Mouse (Mus musculus): ENCODE measurements around the gene 1810062G17Rik. TPM values are rescaled to one million over a fixed set of nuclear protein-coding genes. Genes with fewer than 3 reads are reported as not detected.

The 1810062G17Rik gene
- polyA plus RNA-seq, 1 experiment from 2014 or later: 0.45 TPM

- no peaks in the 10 kb centered on the region for H3K27me3 ChIP-seq (ENCODE audit: control insufficient read depth, insufficient read depth, low read length)
Measured at GRCm38 (mm10) chr3:36501546-36501945, 25.8 kb downstream of the 1810062G17Rik start.

GRCm38 (mm10) chr3:36505306-36505705, 29.6 kb downstream of the 1810062G17Rik start:
- no peak overlapping the region for H3K4me3 ChIP-seq (ENCODE audit: low read depth, low read length)
- no peak overlapping the region for H3K27ac ChIP-seq (ENCODE audit: low read depth, low read length)
- ATAC-seq (ENCODE audit: low FRiP score): no peak
- no peaks in the 10 kb centered on the region for H3K4me1 ChIP-seq (replicated peaks; ENCODE audit: control insufficient read depth, insufficient read depth, low read length)
- WGBS: 83% methylated on average over 8 of the region's 8 CpGs
- no peaks in the 10 kb centered on the region for H3K9me3 ChIP-seq (ENCODE audit: control insufficient read depth, low read length)
- no peak overlapping the region for H3K9ac ChIP-seq (ENCODE audit: low read depth, low read length)
- no peaks in the 10 kb centered on the region for H3K36me3 ChIP-seq (ENCODE audit: control insufficient read depth, insufficient read depth, low read length)
- DNase-seq (ENCODE audit: low spot score): no peak
- no peaks in the 10 kb centered on the region for H3K27me3 ChIP-seq (ENCODE audit: control insufficient read depth, insufficient read depth, low read length)
- H3K4me2 ChIP-seq (replicated peaks; ENCODE audit: low read depth, low read length): no peak overlapping the region

More at GRCm38 (mm10) chr3:36501546-36501945, 25.8 kb downstream of the 1810062G17Rik start:
- no peaks in the 10 kb centered on the region for H3K4me1 ChIP-seq (replicated peaks; ENCODE audit: control insufficient read depth, insufficient read depth, low read length)
- no peak overlapping the region for H3K4me2 ChIP-seq (replicated peaks; ENCODE audit: low read depth, low read length)
- H3K36me3 ChIP-seq (ENCODE audit: control insufficient read depth, insufficient read depth, low read length): no peaks in the 10 kb centered on the region
- no peak overlapping the region for H3K27ac ChIP-seq (ENCODE audit: low read depth, low read length)
- no peak overlapping the region for H3K9ac ChIP-seq (ENCODE audit: low read depth, low read length)
- 67% methylated on average over 7 of the region's 7 CpGs for WGBS
- ATAC-seq (ENCODE audit: low FRiP score) (no peak), DNase-seq (ENCODE audit: low spot score) (no peak)
- H3K4me3 ChIP-seq (ENCODE audit: low read depth, low read length): no peak overlapping the region
- no peaks in the 10 kb centered on the region for H3K9me3 ChIP-seq (ENCODE audit: control insufficient read depth, low read length)

GRCm38 (mm10) chr3:36505809-36506735, 30.3 kb downstream of the 1810062G17Rik start:
- Histone ChIP-seq H3K4me2 (replicated peaks; ENCODE audit: low read depth, low read length) (no peak overlapping the region), H3K27ac (ENCODE audit: low read depth, low read length) (0 out of 2 replicates have a peak overlapping the region, but pooled peaks have one; percentile 3), H3K36me3 (ENCODE audit: control insufficient read depth, insufficient read depth, low read length) (no peaks in the 10 kb centered on the region), H3K4me3 (ENCODE audit: low read depth, low read length) (no peak overlapping the region), H3K27me3 (ENCODE audit: control insufficient read depth, insufficient read depth, low read length) (no peaks in the 10 kb centered on the region), H3K4me1 (replicated peaks; ENCODE audit: control insufficient read depth, insufficient read depth, low read length) (no peaks in the 10 kb centered on the region), H3K9ac (ENCODE audit: low read depth, low read length) (no peak overlapping the region), H3K9me3 (ENCODE audit: control insufficient read depth, low read length) (no peaks in the 10 kb centered on the region)
- no peak for ATAC-seq (ENCODE audit: low FRiP score)
- no peak for DNase-seq (ENCODE audit: low spot score)
- 65% methylated on average over 10 of the region's 10 CpGs for WGBS

GRCm38 (mm10) chr3:36511491-36511890, 35.8 kb downstream of the 1810062G17Rik start:
- 94% methylated on average over 6 of the region's 6 CpGs for WGBS
- Histone ChIP-seq H3K4me1 (replicated peaks; ENCODE audit: control insufficient read depth, insufficient read depth, low read length) (no peaks in the 10 kb centered on the region), H3K27me3 (ENCODE audit: control insufficient read depth, insufficient read depth, low read length) (no peaks in the 10 kb centered on the region), H3K4me3 (ENCODE audit: low read depth, low read length) (no peak overlapping the region), H3K27ac (ENCODE audit: low read depth, low read length) (no peak overlapping the region), H3K9ac (ENCODE audit: low read depth, low read length) (no peak overlapping the region), H3K36me3 (ENCODE audit: control insufficient read depth, insufficient read depth, low read length) (no peaks in the 10 kb centered on the region), H3K4me2 (replicated peaks; ENCODE audit: low read depth, low read length) (no peak overlapping the region), H3K9me3 (ENCODE audit: control insufficient read depth, low read length) (no peaks in the 10 kb centered on the region)
- DNase-seq (ENCODE audit: low spot score) (no peak), ATAC-seq (ENCODE audit: low FRiP score) (no peak)

GRCm38 (mm10) chr3:36516196-36516595, 40.5 kb downstream of the 1810062G17Rik start:
- Histone ChIP-seq H3K4me1 (replicated peaks; ENCODE audit: control insufficient read depth, insufficient read depth, low read length) (no peaks in the 10 kb centered on the region), H3K9ac (ENCODE audit: low read depth, low read length) (no peak overlapping the region), H3K27me3 (ENCODE audit: control insufficient read depth, insufficient read depth, low read length) (peaks cover 9% of the 10 kb centered on the region), H3K4me2 (replicated peaks; ENCODE audit: low read depth, low read length) (no peak overlapping the region), H3K4me3 (ENCODE audit: low read depth, low read length) (no peak overlapping the region), H3K9me3 (ENCODE audit: control insufficient read depth, low read length) (no peaks in the 10 kb centered on the region), H3K36me3 (ENCODE audit: control insufficient read depth, insufficient read depth, low read length) (no peaks in the 10 kb centered on the region), H3K27ac (ENCODE audit: low read depth, low read length) (no peak overlapping the region)
- no peak for ATAC-seq (ENCODE audit: low FRiP score)
- DNase-seq (ENCODE audit: low spot score): no peak
- 94% methylated on average over 9 of the region's 9 CpGs for WGBS

- Histone ChIP-seq H3K4me3 (ENCODE audit: low read depth, low read length) (peak within 1 kb of the TSS; percentile 50), H3K9me3 (ENCODE audit: control insufficient read depth, low read length) (no peaks in the 10 kb centered on the region), H3K4me2 (replicated peaks; ENCODE audit: low read depth, low read length) (peak within 1 kb of the TSS; percentile 94), H3K27ac (ENCODE audit: low read depth, low read length) (no peak within 1 kb of the TSS), H3K27me3 (ENCODE audit: control insufficient read depth, insufficient read depth, low read length) (peaks cover 12% of the 10 kb centered on the region), H3K9ac (ENCODE audit: low read depth, low read length) (peak within 1 kb of the TSS; percentile 57), H3K4me1 (replicated peaks; ENCODE audit: control insufficient read depth, insufficient read depth, low read length) (no peaks in the 10 kb centered on the region), H3K36me3 (ENCODE audit: control insufficient read depth, insufficient read depth, low read length) (no peaks in the 10 kb centered on the region)
- DNase-seq (ENCODE audit: low spot score) (peak; percentile 66), ATAC-seq (ENCODE audit: low FRiP score) (peak; percentile 59)
- 1% methylated on average over 51 of the region's 51 CpGs for WGBS
Measured at GRCm38 (mm10) chr3:36521073-36522060, 45.6 kb downstream of the 1810062G17Rik start, which contains the start of gene Gm11549. Gm11549 (minus strand) TSS chr3:36521813.

GRCm38 (mm10) chr3:36522137-36522536, 46.4 kb downstream of the 1810062G17Rik start:
- no peaks in the 10 kb centered on the region for H3K4me1 ChIP-seq (replicated peaks; ENCODE audit: control insufficient read depth, insufficient read depth, low read length)
- no peak overlapping the region for H3K4me2 ChIP-seq (replicated peaks; ENCODE audit: low read depth, low read length)
- H3K27ac ChIP-seq (ENCODE audit: low read depth, low read length): no peak overlapping the region
- DNase-seq (ENCODE audit: low spot score): peak; percentile 21
- peaks cover 12% of the 10 kb centered on the region for H3K27me3 ChIP-seq (ENCODE audit: control insufficient read depth, insufficient read depth, low read length)
- no peaks in the 10 kb centered on the region for H3K36me3 ChIP-seq (ENCODE audit: control insufficient read depth, insufficient read depth, low read length)
- H3K4me3 ChIP-seq (ENCODE audit: low read depth, low read length): no peak overlapping the region
- no peak overlapping the region for H3K9ac ChIP-seq (ENCODE audit: low read depth, low read length)
- ATAC-seq (ENCODE audit: low FRiP score): no peak
- no peaks in the 10 kb centered on the region for H3K9me3 ChIP-seq (ENCODE audit: control insufficient read depth, low read length)
- WGBS: 6% methylated on average over 4 of the region's 4 CpGs

- no peak overlapping the region for H3K4me2 ChIP-seq (replicated peaks; ENCODE audit: low read depth, low read length)
- H3K27ac ChIP-seq (ENCODE audit: low read depth, low read length): no peak overlapping the region
- no peaks in the 10 kb centered on the region for H3K36me3 ChIP-seq (ENCODE audit: control insufficient read depth, insufficient read depth, low read length)
- no peak overlapping the region for H3K4me3 ChIP-seq (ENCODE audit: low read depth, low read length)
- ATAC-seq (ENCODE audit: low FRiP score) (no peak), DNase-seq (ENCODE audit: low spot score) (no peak)
- peaks cover 12% of the 10 kb centered on the region for H3K27me3 ChIP-seq (ENCODE audit: control insufficient read depth, insufficient read depth, low read length)
- no peak overlapping the region for H3K9ac ChIP-seq (ENCODE audit: low read depth, low read length)
- no peaks in the 10 kb centered on the region for H3K4me1 ChIP-seq (replicated peaks; ENCODE audit: control insufficient read depth, insufficient read depth, low read length)
- WGBS: 79% methylated on average over 3 of the region's 3 CpGs
- H3K9me3 ChIP-seq (ENCODE audit: control insufficient read depth, low read length): no peaks in the 10 kb centered on the region
Measured at GRCm38 (mm10) chr3:36524466-36524865, 48.7 kb downstream of the 1810062G17Rik start.
